Mouse (Mus musculus) right cerebral cortex, postnatal 14 days (tissue): ENCODE data around the gene Ogfod2.

Source experiments
- DNase-seq: peaks from one replicate; pipeline ENCODE4 v3.0.0; 2022

The Ogfod2 gene

GRCm38 (mm10) chr5:124159453-124159852 lies 47.4 kb downstream of the Ogfod2 start:
- no peak for DNase-seq

- DNase-seq: no peak
Observed at GRCm38 (mm10) chr5:124161831-124162230, 49.7 kb downstream of the Ogfod2 start.

- peak; percentile 72 for DNase-seq
Observed at GRCm38 (mm10) chr5:124162577-124162976, 50.5 kb downstream of the Ogfod2 start.

DNA sequence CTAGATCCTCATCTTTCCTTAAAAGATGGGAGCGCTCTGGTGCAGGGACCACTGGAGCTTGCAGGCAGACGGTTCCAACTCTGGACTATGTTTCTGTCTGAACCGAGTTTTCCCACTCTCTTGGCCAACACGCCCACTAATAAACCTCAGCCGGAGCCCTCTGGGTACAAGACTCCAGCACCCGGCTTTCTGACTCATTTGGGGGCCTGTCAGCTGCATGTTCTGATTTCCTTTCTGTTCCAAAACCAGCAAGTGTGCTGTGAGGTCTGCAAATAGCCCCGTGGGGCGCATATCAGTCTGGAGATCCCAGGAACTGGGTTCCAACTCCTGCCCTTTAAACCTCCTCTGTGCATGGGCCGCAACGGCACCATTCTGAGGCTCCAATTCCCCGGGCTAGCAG lies 51.3 kb downstream of the Ogfod2 start:
- DNase-seq: no peak
